Mouse (Mus musculus) heart, embryonic 12.5 days (tissue): ENCODE results near the gene Spon1. TPM values are rescaled to one million over a fixed set of nuclear protein-coding genes. Genes with fewer than 3 reads are reported as not detected.

ENCODE experiments used
- ATAC-seq: fragments of 200-750 bp; cut with Nextera tagmentation; 2 replicates; pipeline ENCODE4 v1.8.0; 2017; ENCODE audit warnings: moderate TSS enrichment, moderate library complexity; ENCODE audit not compliant: insufficient number of reproducible peaks, low FRiP score
- H3K27ac ChIP-seq: fragments of 300-500 bp; sonication (generic); 2 replicates; pipeline ENCODE4 v1.5.1; 2016; ENCODE audit warnings: mild to moderate bottlenecking, moderate library complexity; ENCODE audit not compliant: poor library complexity, severe bottlenecking
- H3K27me3 ChIP-seq: fragments of 300-500 bp; sonication (generic); replicated peaks from 2 replicates; pipeline ENCODE4 v1.6.1; 2016; ENCODE audit warnings: mild to moderate bottlenecking, moderate library complexity
- H3K36me3 ChIP-seq: fragments of 300-500 bp; sonication (generic); 2 replicates; pipeline ENCODE4 v1.6.1; 2016; ENCODE audit warnings: mild to moderate bottlenecking, moderate library complexity
- H3K4me1 ChIP-seq: fragments of 300-500 bp; sonication (generic); replicated peaks from 2 replicates; pipeline ENCODE4 v1.6.1; 2016; ENCODE audit warnings: mild to moderate bottlenecking
- H3K4me2 ChIP-seq: fragments of 300-500 bp; sonication (generic); 2 replicates; pipeline ENCODE4 v1.6.1; 2016; ENCODE audit warnings: mild to moderate bottlenecking, moderate library complexity
- H3K4me3 ChIP-seq: fragments of 300-500 bp; sonication (generic); 2 replicates; pipeline ENCODE4 v1.5.1; 2016; ENCODE audit warnings: mild to moderate bottlenecking
- H3K9ac ChIP-seq: fragments of 300-500 bp; sonication (generic); 2 replicates; pipeline ENCODE4 v1.6.1; 2016; ENCODE audit warnings: mild to moderate bottlenecking, moderate library complexity
- H3K9me3 ChIP-seq: fragments of 300-500 bp; sonication (generic); replicated peaks from 2 replicates; pipeline ENCODE4 v1.6.1; 2016; ENCODE audit warnings: mild to moderate bottlenecking, moderate library complexity
- WGBS: fragments of 180-500 bp; shearing (Covaris S2); methylation state at CpG from one replicate; pipeline ENCODE4 v1.1.7; 2016; 5-methylcytosine and 5-hydroxymethylcytosine counted together
- polyA plus RNA-seq: library from polyadenylated mRNA; unstranded; fragments of >200 nt; fragmentation: Nextera tagmentation; extraction: Ambion mirVana; gene quantifications from 2 replicates; pipeline ENCODE4 v1.2.1, GENCODE M21; 2016

Gene Spon1
- polyA plus RNA-seq, 1 experiment from 2014 or later = 99.8 TPM

DNA sequence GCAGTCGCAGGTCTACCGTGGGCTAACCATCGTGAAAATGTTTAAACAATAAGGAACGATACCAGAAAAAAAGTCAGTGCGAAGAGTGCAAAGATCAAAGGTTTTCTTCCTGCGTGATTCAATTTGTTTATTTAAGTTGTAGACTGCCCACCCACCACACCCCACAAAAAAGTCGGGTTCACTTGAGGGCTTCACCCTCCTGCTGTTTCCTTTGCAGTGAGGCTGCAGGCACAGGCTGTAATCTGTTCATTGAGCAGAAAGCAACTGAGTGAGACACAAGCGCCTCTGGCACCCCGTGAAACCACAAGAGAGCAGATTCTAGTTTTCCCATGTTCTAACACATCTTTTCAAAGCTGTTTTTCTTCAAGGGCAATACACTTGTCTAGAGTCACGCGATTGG lies 322.2 kb downstream of the Spon1 start:
- Histone ChIP-seq H3K4me2 (peak overlapping the region; percentile 10; the same call in 1 of the 2 replicates), H3K4me1 (peaks cover 58% of the 10 kb centered on the region), H3K27ac (no peak overlapping the region), H3K9ac (no peak overlapping the region), H3K27me3 (no peaks in the 10 kb centered on the region), H3K4me3 (no peak overlapping the region), H3K9me3 (no peaks in the 10 kb centered on the region), H3K36me3 (no peaks in the 10 kb centered on the region)
- ATAC-seq = no peak
- 32% methylated on average over 11 of the region's 11 CpGs for WGBS

DNA sequence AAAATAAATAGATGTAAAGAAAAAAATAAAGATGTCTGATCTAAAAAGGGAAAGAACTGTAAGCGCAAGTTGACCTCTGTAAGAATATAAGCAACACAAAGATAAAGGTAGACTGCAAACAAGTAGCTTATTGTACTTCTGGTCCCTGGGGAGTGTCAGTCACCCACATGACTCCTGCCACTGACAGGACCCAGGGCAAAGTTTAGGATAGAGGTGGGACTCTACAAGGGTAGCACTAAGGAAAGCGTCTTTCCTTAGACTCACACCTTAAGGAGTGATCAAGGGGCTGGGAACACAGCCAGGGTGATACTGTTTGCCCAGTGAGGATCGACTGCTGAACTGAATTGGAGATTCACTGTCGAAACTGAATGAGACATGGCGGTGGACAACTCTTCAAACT lies 323.1 kb downstream of the Spon1 start:
- H3K4me3 ChIP-seq = no peak overlapping the region
- H3K4me2 ChIP-seq = peak overlapping the region; percentile 10; the same call in 1 of the 2 replicates
- H3K9me3 ChIP-seq = no peaks in the 10 kb centered on the region
- no peaks in the 10 kb centered on the region for H3K27me3 ChIP-seq
- H3K27ac ChIP-seq = no peak overlapping the region; the same call in 1 of the 2 replicates
- WGBS = 38% methylated on average over 5 of the region's 5 CpGs
- no peak overlapping the region for H3K9ac ChIP-seq
- peaks cover 66% of the 10 kb centered on the region for H3K4me1 ChIP-seq
- no peak for ATAC-seq
- no peaks in the 10 kb centered on the region for H3K36me3 ChIP-seq

DNA sequence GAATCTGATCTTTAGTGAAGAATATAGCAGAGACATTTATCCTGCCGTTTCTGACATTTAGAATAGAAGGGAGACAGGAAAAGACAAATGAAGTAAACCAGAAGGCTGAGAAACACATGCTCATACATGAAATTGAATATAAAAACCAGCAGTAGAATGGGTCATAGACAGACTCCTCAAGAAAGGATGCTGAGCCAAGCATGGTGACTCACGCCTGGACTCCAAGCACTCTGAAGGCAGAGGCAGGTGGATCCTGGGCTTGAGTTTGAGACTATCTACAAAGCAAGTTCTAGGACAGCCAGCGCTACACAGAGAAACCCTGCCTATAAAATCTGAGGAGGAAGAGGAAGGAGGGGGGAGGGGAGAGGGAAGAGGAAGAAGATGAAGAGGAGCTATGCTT lies 324.4 kb downstream of the Spon1 start:
- Histone ChIP-seq H3K36me3 (no peaks in the 10 kb centered on the region), H3K9me3 (no peaks in the 10 kb centered on the region), H3K4me3 (no peak overlapping the region), H3K9ac (no peak overlapping the region), H3K27ac (no peak overlapping the region), H3K4me2 (no peak overlapping the region), H3K4me1 (peaks cover 77% of the 10 kb centered on the region), H3K27me3 (no peaks in the 10 kb centered on the region)
- 78% methylated on average over 3 of the region's 3 CpGs for WGBS
- ATAC-seq = no peak

DNA sequence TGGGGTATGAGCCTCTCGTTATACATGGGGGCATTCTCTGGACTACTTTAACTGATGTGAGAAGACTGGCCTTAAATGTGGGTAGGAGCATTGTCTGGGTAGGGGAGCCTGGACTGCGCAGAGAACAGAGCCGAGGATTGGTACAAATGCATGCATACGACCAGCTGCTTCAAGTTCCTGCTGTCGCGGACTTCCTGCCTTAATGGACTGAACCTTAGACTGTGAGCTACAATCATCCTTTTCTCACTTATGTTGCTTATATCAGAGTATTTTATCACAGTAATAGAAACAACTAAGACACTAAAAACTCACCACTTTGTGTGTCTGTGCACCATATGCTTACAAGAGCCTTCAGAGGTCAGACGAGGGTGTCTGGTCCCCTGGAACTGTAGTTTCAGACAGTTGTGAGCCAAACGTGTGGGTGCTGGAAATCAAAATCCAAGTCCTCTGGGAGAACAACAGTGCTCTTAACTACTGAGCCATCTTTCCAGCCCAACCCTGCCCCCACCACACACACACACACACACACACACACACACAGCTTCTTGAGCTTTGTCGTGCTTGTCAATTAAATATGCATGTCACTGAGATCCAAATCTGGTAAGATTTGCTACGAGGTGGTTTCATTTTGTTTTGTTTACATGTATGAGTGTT lies 325.2 kb downstream of the Spon1 start:
- Histone ChIP-seq H3K9me3 (no peaks in the 10 kb centered on the region), H3K9ac (no peak overlapping the region), H3K4me1 (peaks cover 82% of the 10 kb centered on the region), H3K4me3 (no peak overlapping the region), H3K27me3 (no peaks in the 10 kb centered on the region), H3K27ac (no peak overlapping the region), H3K36me3 (no peaks in the 10 kb centered on the region), H3K4me2 (no peak overlapping the region)
- 64% methylated on average over 10 of the region's 10 CpGs for WGBS
- ATAC-seq = no peak
